Mouse (Mus musculus): ENCODE results near the gene Dhx29. TPM values are rescaled to one million over a fixed set of nuclear protein-coding genes. Genes with fewer than 3 reads are reported as not detected.

The Dhx29 gene
- total RNA-seq (2021), result 10 to 100 TPM; 20.1 to 21.7 TPM

DNA sequence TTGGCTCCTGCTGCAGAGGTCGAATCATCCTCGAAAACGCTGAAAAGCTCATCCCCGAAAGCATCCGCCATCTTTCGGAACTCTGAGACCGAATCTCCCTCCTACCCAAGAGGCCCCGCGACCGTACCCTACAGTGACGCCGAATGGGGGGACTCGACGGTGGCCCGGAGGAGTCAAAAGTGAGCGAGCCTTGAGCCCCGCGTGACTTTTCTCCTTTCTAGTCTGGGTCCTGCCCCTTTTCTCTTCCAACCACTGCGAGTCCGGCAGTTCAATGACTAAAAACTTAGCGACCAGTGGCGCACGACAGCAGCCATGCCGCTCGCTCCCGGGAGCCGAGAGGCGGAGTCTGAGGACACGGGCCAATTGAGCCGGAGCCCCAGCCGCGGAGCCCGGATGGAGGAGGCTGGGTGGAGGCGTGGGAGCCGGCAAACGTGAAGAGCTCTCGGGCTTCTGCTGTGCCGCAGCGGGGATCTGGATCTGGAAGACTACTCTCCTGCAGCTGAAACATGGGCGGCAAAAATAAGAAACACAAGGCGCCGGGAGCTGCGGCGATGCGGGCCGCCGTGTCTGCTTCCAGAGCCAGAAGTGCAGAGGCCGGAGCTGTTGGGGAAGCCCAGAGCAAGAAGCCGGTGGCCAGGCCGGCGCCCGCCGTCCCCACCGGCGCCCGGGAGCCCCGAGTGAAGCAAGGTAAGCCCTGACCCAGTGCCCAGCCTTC lies at the start of gene Dhx29, which contains the start of gene Mtrex:
Dhx29 (plus strand) TSS at position 168 of the 715 bp plus-strand sequence.
Mtrex (minus strand) TSS at position 112 of the 715 bp plus-strand sequence.
- DNase-seq (ENCODE audit: low spot score in 2 of 2), result peak; percentile 99
- intact Hi-C loops (cut with DNase I), result loop anchor here (5.0 kb wide), 2 partner anchors 60 to 110 kb away; partner anchors contain the start of genes Ccno and Cdc20b

DNA sequence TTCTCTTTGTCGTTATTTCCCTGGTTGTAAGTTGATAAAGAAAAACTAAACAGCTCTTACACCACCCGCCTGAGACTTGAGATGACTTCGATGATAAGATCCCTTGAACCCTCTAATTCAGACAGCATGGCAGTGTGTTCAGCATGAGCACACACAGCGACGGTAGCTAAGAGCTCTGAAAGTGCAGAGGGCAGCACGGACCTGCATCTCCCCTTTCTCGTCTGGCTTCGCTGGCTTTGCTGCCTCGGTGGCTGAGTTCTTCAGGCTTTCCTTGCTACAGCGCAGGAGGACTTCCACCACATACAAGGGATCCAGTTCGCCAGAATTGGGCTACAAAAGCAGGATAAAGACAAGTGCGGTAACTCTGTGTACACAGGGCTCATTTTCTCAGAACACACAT lies 40.0 kb upstream of the Dhx29 start:
- DNase-seq (ENCODE audit: low spot score in 2 of 2), result no peak
- intact Hi-C loops (cut with DNase I), result no loop called here

DNA sequence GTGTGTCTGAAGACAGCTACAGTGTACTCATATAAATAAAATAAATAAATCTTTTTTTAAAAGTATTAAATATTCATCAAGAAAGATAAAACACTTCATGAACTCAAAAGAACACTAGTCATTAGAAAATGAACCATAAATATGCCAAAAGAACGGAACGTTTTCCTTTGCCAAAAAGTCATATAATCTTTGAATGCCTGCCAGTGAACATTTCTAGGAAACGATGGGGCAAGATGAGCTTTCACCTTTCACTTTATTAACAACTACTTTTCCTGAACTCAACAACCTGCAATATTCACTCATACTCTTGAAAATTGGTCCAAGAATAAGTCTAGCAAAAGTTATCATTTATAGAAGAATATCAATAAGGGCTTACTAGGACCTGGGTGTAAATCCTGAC lies 25.1 kb upstream of the Dhx29 start:
- intact Hi-C loops (cut with DNase I), result no loop called here
- no peak for DNase-seq (ENCODE audit: low spot score in 2 of 2)

DNA sequence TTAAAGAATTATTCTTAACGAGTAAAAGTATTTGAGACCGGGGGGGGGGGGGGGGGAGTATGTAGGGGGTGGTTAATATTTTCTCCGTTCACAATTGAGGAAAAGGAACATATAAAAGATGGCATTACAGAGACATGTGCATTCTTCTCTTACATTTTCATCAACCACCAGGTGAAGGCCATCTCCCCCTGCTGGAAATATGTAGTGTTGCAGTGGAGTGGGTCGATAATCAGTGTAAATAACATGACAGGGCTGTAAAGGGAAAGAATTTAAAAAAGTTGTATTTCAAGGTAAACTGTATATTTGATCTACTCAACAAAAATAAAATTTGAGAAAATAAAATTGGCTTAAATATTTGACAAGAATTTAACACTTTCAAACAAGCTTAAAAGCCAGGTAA lies 17.6 kb upstream of the Dhx29 start:
- intact Hi-C loops (cut with DNase I), result loop anchor here (2.0 kb wide), 1 partner anchor 235 kb away; no protein-coding TSS in a partner anchor
- DNase-seq (ENCODE audit: low spot score in 2 of 2), result peak; percentile 17 to 22

DNA sequence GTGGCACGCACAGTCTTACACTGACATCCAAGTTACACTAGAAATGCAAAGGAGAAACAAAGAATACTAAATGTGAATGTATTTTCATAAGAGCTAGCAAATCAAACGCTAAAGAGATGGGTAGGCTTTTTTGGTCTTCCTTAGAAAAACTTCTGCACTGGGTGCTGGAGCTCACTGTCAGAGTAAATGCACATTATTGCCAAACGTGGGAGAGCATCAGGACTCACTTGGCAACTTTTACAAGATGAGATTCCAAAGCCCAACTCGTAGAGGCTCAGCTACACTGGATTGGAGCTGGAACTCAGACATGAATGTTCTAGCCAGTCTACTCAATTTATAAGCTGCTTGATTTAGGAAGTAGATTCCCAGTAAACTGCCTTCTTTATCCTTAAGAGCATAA lies 16.8 kb upstream of the Dhx29 start:
- intact Hi-C loops (cut with DNase I), result loop anchor here (2.0 kb wide), 1 partner anchor 236 kb away; no protein-coding TSS in a partner anchor
- peak in 1 of 2 experiments; percentile 53 for DNase-seq (ENCODE audit: low spot score in 2 of 2)

DNA sequence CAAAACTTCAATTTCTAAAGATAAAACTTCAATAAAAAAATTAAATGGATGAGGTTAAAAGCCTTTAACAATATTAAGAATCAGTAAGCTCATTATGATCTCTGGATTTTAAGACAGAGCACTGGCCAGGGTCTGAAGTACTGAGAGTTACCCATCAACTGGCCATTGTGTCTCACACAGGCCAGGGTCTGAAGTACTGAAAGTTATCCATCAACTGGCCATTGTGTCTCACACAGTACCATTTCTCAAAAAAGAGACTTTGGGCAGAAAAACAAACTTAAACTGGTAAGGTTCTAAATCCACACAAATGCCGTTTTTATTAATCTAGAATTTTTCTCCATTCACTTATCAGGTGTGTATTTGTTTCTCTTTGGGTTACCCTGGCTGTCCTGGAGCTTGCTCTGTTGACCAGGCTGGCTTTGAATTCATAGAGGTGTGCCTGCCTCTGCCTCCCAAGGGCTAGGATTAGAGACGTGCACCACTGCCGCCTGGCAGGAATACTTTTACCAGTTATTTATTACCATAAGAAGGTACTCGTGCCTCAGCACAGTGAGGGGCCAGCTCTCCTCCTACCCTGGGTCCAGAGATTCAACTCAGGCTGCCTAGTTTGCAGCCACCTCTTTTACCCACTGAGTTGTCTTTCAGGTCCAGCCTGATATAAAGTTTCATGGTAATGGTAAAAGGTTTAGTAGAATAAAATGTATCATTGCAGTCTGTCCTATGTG lies 8.0 kb upstream of the Dhx29 start:
- DNase-seq (ENCODE audit: low spot score in 2 of 2), result no peak
- intact Hi-C loops (cut with DNase I), result loop anchor here (5.0 kb wide), 1 partner anchor 42 kb away; no protein-coding TSS in a partner anchor

DNA sequence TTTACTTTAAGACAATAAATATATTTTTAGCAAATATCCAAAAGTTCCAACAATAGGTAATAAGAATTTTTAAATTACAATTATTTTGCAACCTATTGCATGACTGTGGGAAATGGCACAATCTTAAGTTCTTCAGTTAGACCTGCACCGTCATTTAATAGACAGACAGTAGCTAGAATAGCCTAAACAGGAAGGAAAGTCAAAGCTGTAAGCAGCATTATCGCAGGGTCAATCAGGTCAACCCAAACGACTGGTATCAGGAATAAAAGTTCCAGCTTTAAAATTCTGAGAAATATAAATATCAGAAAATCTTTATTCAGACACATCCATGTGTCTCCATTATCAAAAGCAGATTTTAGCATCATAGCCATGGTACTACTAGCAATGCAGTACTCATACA lies 6.3 kb upstream of the Dhx29 start:
- intact Hi-C loops (cut with DNase I), result no loop called here

DNA sequence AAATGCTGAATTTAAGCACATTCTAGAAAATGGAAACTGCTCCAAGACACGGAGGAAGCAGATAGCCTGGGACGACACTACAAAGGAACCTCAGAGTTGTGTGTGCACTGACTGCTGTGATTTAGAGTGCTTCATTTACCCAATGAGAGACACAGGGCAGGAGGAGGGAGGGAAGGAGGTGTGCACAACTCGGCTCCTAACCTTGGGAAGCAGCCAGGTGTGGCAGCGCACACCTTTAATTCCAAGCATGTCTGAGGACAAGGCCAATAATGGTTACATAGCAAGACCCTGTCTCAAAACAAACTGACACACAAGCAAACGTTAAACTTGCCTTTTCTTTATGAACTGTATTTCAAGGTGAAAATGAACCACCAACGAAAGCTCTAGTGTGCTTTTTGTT lies 2.0 kb upstream of the Dhx29 start:
- no peak for DNase-seq (ENCODE audit: low spot score in 2 of 2)
- intact Hi-C loops (cut with DNase I), result loop anchor here (5.0 kb wide), 2 partner anchors 62 to 112 kb away; partner anchors contain the start of genes Ccno and Cdc20b

More for the DNA sequence above, 6.3 kb upstream of the Dhx29 start:
- DNase-seq (ENCODE audit: low spot score in 2 of 2), result no peak

DNA sequence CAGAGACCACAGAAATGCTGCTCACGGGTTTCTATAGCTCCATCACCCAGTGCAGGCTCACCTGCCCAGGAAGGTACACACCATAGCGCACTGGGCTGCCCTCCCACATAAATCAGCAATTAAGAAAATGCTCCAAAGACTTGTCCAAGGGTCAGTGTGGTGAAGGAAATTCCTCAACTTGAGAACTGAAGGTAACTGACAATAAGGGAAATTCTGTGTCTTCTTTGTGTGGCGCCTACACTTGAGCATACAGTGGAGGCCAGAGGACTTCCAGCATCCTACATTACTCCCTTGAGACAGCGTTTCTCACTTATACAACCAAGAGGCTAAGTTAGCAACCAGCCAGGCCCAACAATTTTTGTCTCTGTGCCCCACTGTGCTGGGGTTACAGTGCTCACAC lies 1.3 kb upstream of the Dhx29 start:
- DNase-seq (ENCODE audit: low spot score in 2 of 2), result no peak
- intact Hi-C loops (cut with DNase I), result loop anchor here (5.0 kb wide), 2 partner anchors 61 to 111 kb away; partner anchors contain the start of genes Ccno and Cdc20b

DNA sequence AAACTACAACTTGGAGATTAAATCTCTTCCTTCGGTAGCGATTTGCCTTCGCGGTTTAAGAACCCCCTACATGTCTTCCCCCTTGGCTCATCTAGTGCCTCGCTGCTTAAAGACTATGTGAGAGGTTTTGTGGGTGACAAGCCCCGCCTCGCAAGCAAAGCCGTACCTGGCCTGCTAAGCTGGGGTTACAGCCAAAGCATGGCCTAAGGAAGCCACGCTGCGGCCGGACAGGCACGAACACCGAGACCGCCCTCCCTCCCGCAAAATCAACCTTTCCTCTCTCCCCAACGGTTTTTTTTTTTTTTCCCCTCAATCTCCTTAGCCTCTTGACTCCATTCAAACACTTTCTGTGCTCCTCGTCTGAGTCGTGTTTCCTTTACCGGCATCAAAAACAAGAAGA lies 458 bp upstream of the Dhx29 start:
- intact Hi-C loops (cut with DNase I), result loop anchor here (5.0 kb wide), 2 partner anchors 61 to 111 kb away; partner anchors contain the start of genes Ccno and Cdc20b
- DNase-seq (ENCODE audit: low spot score in 2 of 2), result no peak

DNA sequence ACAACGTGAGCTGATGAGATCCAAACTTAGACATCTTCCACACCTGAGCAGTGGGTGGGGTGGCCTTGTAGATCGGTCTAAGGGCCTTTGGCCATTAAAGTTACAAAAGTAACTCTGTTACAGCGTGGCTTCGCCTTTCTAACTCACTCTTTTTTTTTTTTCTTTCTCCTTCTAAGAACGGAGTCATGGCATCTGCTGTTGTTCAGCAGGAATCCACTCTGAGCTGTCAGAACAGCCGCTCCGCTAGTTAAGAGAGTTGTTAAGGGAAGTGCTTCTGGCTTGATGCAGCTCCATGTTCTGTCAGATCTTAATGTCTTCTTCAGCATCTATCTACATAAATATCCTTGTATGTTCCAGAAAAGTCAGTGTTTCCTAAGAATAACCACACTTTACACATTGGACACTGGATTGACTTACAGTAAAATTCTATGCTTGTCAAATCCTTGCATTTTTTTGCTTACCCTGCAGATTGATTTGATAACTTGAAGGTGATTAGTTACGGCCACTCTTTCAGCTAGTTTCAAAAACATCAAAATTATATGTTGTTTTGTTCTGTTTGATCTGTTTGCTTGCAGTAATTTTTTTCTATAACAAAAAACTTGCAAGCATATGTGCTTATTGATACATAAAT lies 899 bp downstream of the Dhx29 start:
- intact Hi-C loops (cut with DNase I), result loop anchor here (5.0 kb wide), 2 partner anchors 59 to 109 kb away; partner anchors contain the start of genes Ccno and Cdc20b
- DNase-seq (ENCODE audit: low spot score in 2 of 2), result no peak

DNA sequence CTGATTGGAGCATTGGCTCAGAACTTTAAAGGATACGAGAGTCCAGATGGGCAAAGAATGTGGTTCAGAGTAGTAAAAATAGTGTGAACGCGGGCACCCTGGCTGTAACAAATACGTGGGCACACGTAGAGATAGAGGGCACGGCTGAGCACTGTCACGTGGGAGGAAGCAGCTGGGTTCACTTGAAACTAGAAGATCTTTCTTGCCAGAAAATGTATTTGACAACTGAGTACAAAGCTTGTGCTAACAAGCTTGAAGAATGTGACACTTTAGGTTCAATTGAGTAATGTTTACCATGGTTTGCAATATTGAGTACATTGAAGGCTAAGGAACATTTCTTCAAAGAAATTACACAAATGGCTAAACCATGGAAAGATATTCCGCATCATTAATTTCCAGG lies 10.9 kb downstream of the Dhx29 start:
- no peak for DNase-seq (ENCODE audit: low spot score in 2 of 2)
- intact Hi-C loops (cut with DNase I), result no loop called here

DNA sequence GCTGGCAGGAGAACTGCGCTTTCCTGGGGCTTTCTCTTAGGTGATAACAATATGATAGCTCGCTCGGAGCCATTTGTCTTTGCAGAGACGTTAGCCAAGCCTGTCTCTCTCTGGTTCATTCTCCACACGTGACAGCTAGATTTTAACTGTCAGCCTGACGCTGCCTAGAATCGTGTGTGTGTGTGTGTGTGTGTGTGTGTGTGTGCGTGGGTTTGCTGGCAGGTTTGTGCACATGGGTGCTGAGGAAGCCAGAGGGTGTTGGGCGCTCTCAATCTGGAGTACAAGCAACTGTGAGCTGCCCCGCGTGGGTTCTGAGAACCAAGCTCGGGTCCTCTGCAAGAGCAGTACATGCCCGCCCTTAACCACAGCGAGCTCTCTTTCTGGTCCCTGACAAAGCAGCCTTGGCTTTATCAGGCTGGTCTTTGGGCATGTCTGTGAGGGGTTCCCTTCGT lies 14.7 kb downstream of the Dhx29 start:
- intact Hi-C loops (cut with DNase I), result no loop called here
- peak; percentile 4 to 56 for DNase-seq (ENCODE audit: low spot score in 2 of 2)

DNA sequence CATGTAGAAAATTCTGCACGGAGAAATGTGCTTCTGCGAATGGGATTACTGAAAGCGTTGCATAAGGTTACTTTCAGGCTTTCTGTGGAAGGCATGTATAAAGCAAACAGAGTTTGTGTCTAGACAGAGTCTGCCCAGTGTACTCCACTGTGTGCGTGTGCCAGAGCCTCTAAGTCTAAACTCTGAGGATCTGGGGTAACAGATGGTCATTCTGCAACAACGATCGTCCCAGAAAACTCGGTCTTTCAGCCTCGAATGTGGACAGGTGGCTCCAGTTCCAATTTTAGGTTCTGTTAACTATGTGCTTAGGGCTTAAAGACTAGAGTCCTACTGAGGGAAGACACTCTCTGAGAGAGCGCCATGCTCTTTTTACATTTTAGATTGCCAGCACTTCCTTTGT lies 18.1 kb downstream of the Dhx29 start:
- intact Hi-C loops (cut with DNase I), result loop anchor here (5.0 kb wide), 1 partner anchor 87 kb away; no protein-coding TSS in a partner anchor
- DNase-seq (ENCODE audit: low spot score in 2 of 2), result peak in 1 of 2 experiments; percentile 74

DNA sequence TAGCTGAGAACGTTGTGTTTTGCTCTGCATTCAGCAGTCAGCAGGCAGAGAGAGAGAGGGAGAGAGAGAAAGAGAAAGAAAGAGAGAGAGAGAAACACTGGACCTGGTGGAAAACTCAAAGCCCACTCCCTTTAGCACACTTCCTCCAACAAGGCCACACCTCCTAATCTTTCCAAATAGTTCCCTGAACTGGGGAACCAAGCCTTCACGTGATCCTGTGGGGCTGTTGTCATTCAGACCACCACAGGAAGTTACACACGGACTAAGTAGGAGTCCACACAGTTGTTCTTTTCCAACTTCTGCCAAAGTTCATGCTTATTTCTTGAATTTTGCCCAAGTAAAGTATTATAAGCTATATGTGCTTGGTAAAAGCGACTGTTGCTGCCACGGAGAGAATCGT lies 18.6 kb downstream of the Dhx29 start:
- intact Hi-C loops (cut with DNase I), result loop anchor here (5.0 kb wide), 1 partner anchor 86 kb away; no protein-coding TSS in a partner anchor
- DNase-seq (ENCODE audit: low spot score in 2 of 2), result no peak

DNA sequence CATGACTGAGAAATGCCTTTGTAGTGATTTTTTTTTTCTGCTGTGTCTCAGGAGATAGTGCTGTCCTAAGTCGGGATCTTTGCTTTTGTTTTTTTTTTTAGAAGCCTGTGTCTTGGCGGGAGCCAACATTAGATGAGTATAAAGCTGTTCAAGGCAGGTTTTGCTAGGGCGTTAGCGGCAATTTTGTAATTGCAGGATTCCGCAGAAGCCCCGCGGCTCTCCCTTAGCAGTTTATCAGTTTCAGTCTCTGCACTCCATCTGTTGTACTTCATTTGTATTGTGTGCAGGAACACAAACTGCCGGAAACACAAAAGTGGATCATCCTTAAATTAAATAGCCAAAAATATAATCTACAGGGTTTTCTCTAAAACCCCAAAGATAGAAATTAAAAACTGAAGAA lies 26.8 kb downstream of the Dhx29 start:
- peak; percentile 6 to 17 for DNase-seq (ENCODE audit: low spot score in 2 of 2)
- intact Hi-C loops (cut with DNase I), result no loop called here

DNA sequence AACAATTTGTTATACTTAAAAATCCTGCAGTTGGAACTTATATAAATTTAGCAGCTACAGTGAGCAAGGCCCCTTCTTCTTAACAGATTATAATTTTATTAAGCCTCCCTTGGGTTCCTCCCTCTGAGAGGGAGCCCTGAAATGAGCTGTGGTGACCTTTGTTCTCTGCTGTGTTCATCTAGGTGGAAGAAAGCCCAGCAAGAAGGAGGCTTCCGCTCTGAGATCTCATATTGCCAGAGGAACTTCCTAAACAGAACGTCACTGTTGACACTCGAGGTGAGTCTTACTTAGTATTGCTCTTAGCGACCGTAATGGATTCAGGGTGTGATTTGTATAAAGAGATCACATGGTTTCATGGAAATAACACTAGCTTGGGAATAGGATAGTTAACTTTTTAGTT lies 35.8 kb downstream of the Dhx29 start:
- intact Hi-C loops (cut with DNase I), result no loop called here
- DNase-seq (ENCODE audit: low spot score in 2 of 2), result no peak

DNA sequence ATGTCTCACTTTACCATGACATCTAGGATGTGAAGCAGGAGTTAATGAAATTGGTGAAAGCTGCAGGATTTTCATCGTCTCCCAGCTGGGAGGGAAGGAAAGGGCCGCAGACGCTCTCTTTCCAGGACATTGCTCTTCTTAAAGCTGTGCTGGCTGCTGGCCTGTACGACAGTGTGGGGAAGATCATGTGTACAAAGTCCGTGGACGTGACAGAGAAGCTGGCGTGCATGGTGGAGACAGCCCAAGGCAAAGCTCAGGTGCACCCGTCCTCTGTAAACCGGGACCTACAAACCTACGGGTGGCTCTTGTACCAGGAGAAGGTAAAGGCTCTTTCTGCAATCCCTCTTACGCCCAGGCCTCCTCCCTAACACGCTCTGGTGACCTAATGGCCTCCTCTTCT lies 37.2 kb downstream of the Dhx29 start:
- intact Hi-C loops (cut with DNase I), result no loop called here
- DNase-seq (ENCODE audit: low spot score in 2 of 2), result no peak

DNA sequence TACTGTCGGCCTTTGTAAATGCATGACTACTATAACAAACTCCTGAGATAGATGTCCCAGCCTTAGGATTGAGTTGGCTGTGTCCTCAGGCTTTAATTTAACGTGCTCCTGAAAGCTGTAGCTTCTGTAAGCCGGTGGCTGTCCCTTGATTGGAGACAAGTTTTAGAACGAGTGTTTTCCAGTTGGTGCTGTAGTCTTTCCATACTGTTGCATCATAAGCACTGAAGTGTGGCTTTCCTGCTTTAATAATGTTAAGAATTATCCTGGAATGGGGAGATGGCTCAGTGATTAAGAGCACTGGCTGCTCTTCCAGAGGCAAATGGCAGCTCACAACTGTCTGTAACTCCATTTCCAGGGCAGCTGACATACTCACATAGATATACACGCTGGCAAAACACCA lies 40.0 kb downstream of the Dhx29 start:
- no peak for DNase-seq (ENCODE audit: low spot score in 2 of 2)
- intact Hi-C loops (cut with DNase I), result no loop called here

DNA sequence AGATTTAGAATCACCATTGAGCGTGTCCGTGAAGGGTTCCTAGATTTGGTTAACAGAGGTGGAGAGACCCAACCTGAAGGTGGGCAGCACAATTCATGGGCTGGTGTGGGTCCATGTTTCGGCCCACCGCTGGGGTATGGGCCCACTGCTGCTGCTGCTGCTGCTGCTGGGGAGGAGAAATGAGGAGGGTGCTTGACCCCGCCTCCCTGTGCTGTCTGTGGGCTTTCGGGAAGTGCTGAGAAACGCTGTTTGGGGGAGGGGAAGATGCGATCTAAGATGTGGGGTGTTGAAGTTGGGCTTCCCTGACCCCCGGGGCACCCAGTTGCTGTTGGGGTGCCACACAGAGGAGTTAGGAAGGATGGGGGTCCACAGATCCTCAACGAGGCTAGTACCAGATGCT lies 49.5 kb downstream of the Dhx29 start:
- intact Hi-C loops (cut with DNase I), result no loop called here
- DNase-seq (ENCODE audit: low spot score in 2 of 2), result no peak

Measured in left cerebral cortex, postnatal 25 days (tissue).